Mouse (Mus musculus) neural tube, embryonic 11.5 days (tissue): ENCODE results near the gene Gadl1. TPM values are rescaled to one million over a fixed set of nuclear protein-coding genes. Genes with fewer than 3 reads are reported as not detected.

Experiments
- ATAC-seq: fragments of 200-750 bp; cut with Nextera tagmentation; 2 replicates; pipeline ENCODE4 v1.8.0; 2017; ENCODE audit warnings: moderate number of reproducible peaks, mild to moderate bottlenecking, moderate TSS enrichment, moderate library complexity; ENCODE audit not compliant: insufficient read depth, low FRiP score, low TSS enrichment
- DNase-seq: peaks from one replicate; pipeline ENCODE4 v3.0.0-alpha.2; 2015; ENCODE audit warnings: low spot score
- H3K27ac ChIP-seq: fragments of 300-500 bp; sonication (generic); 2 replicates; pipeline ENCODE4 v1.5.1; 2014; ENCODE audit warnings: low read depth, mild to moderate bottlenecking, low read length
- H3K27me3 ChIP-seq: fragments of 300-500 bp; sonication (generic); 2 replicates; pipeline ENCODE4 v1.6.1; 2014; ENCODE audit warnings: mild to moderate bottlenecking, low read length, mixed read lengths; ENCODE audit not compliant: control insufficient read depth, insufficient read depth
- H3K36me3 ChIP-seq: fragments of 300-500 bp; sonication (generic); 2 replicates; pipeline ENCODE4 v1.6.1; 2014; ENCODE audit warnings: mild to moderate bottlenecking, low read length, moderate library complexity, mixed read lengths; ENCODE audit not compliant: control insufficient read depth, insufficient read depth
- H3K4me1 ChIP-seq: fragments of 300-500 bp; sonication (generic); 2 replicates; pipeline ENCODE4 v1.6.1; 2014; ENCODE audit warnings: low read length, mixed read lengths; ENCODE audit not compliant: control insufficient read depth, insufficient read depth
- H3K4me2 ChIP-seq: fragments of 300-500 bp; sonication (generic); 2 replicates; pipeline ENCODE4 v1.6.1; 2014; ENCODE audit warnings: low read depth, mild to moderate bottlenecking, moderate library complexity
- H3K4me3 ChIP-seq: fragments of 300-500 bp; sonication (generic); 2 replicates; pipeline ENCODE4 v1.5.1; 2014; ENCODE audit warnings: low read depth, low read length
- H3K9ac ChIP-seq: fragments of 300-500 bp; sonication (generic); 2 replicates; pipeline ENCODE4 v1.6.1; 2014; ENCODE audit warnings: mild to moderate bottlenecking, low read length
- H3K9me3 ChIP-seq: fragments of 300-500 bp; sonication (generic); 2 replicates; pipeline ENCODE4 v1.6.1; 2016; ENCODE audit warnings: low read length; ENCODE audit not compliant: control insufficient read depth
- WGBS: fragments of 180-500 bp; shearing (Covaris S2); extraction: QIAGEN DNeasy Blood & Tissue Kit; methylation state at CpG from one replicate; pipeline ENCODE4 v1.1.7; 2014; 5-methylcytosine and 5-hydroxymethylcytosine counted together
- polyA plus RNA-seq: library from polyadenylated mRNA; unstranded; fragments of >200 nt; fragmentation: Nextera tagmentation; extraction: Ambion mirVana; gene quantifications from 2 replicates; pipeline ENCODE4 v1.2.1, GENCODE M21; 2014

The Gadl1 gene
- polyA plus RNA-seq, 1 experiment from 2014 or later: 0.32 TPM

GRCm38 (mm10) chr9:115942486-115942885, 33.2 kb downstream of the Gadl1 start:
- WGBS: 45% methylated on average over 4 of the region's 4 CpGs

GRCm38 (mm10) chr9:115942989-115943388, 33.7 kb downstream of the Gadl1 start:
- DNase-seq (peak; percentile 15), ATAC-seq (0 out of 2 replicates have a peak, but pooled peaks have one; percentile 24)
- H3K27me3 ChIP-seq: no peaks in the 10 kb centered on the region
- no peak overlapping the region for H3K27ac ChIP-seq
- no peaks in the 10 kb centered on the region for H3K36me3 ChIP-seq
- no peak overlapping the region for H3K4me3 ChIP-seq
- no peaks in the 10 kb centered on the region for H3K9me3 ChIP-seq
- H3K4me1 ChIP-seq: peaks cover 9% of the 10 kb centered on the region
- 23% methylated on average over 7 of the region's 7 CpGs for WGBS
- no peak overlapping the region for H3K4me2 ChIP-seq
- H3K9ac ChIP-seq: no peak overlapping the region

More at GRCm38 (mm10) chr9:115942486-115942885, 33.2 kb downstream of the Gadl1 start:
- Histone ChIP-seq H3K27ac (no peak overlapping the region), H3K27me3 (no peaks in the 10 kb centered on the region), H3K9me3 (no peaks in the 10 kb centered on the region), H3K36me3 (no peaks in the 10 kb centered on the region), H3K4me2 (no peak overlapping the region), H3K4me3 (no peak overlapping the region), H3K4me1 (peaks cover 9% of the 10 kb centered on the region), H3K9ac (no peak overlapping the region)
- no peak for ATAC-seq
- no peak for DNase-seq

- no peaks in the 10 kb centered on the region for H3K27me3 ChIP-seq
- no peak overlapping the region for H3K4me3 ChIP-seq
- peaks cover 9% of the 10 kb centered on the region for H3K4me1 ChIP-seq
- H3K9ac ChIP-seq: no peak overlapping the region
- peak; percentile 87 for ATAC-seq
- WGBS: 48% methylated on average over 10 of the region's 10 CpGs
- no peak overlapping the region for H3K4me2 ChIP-seq
- H3K27ac ChIP-seq: no peak overlapping the region
- DNase-seq: peak; percentile 31
- no peaks in the 10 kb centered on the region for H3K36me3 ChIP-seq
- H3K9me3 ChIP-seq: no peaks in the 10 kb centered on the region
Observed at GRCm38 (mm10) chr9:115943577-115944320, 34.5 kb downstream of the Gadl1 start.

- Histone ChIP-seq H3K4me3 (no peak overlapping the region), H3K9ac (no peak overlapping the region), H3K36me3 (no peaks in the 10 kb centered on the region), H3K27ac (no peak overlapping the region), H3K4me1 (no peaks in the 10 kb centered on the region), H3K27me3 (no peaks in the 10 kb centered on the region), H3K4me2 (no peak overlapping the region), H3K9me3 (no peaks in the 10 kb centered on the region)
- 86% methylated on average over 7 of the region's 7 CpGs for WGBS
- DNase-seq: no peak
- no peak for ATAC-seq
Observed at GRCm38 (mm10) chr9:115965056-115965455, 55.8 kb downstream of the Gadl1 start.

GRCm38 (mm10) chr9:115966116-115966515, 56.9 kb downstream of the Gadl1 start:
- Histone ChIP-seq H3K27me3 (no peaks in the 10 kb centered on the region), H3K36me3 (no peaks in the 10 kb centered on the region), H3K4me2 (no peak overlapping the region), H3K4me3 (no peak overlapping the region), H3K4me1 (no peaks in the 10 kb centered on the region), H3K27ac (no peak overlapping the region), H3K9me3 (no peaks in the 10 kb centered on the region), H3K9ac (no peak overlapping the region)
- DNase-seq: no peak
- no peak for ATAC-seq
- 91% methylated on average over 4 of the region's 4 CpGs for WGBS

GRCm38 (mm10) chr9:115966746-115967145, 57.5 kb downstream of the Gadl1 start:
- ATAC-seq (no peak), DNase-seq (no peak)
- Histone ChIP-seq H3K4me3 (no peak overlapping the region), H3K27me3 (no peaks in the 10 kb centered on the region), H3K9me3 (no peaks in the 10 kb centered on the region), H3K4me2 (no peak overlapping the region), H3K27ac (no peak overlapping the region), H3K36me3 (no peaks in the 10 kb centered on the region), H3K4me1 (no peaks in the 10 kb centered on the region), H3K9ac (no peak overlapping the region)
- 88% methylated on average over 5 of the region's 5 CpGs for WGBS

GRCm38 (mm10) chr9:115967638-115968037, 58.4 kb downstream of the Gadl1 start:
- H3K9ac ChIP-seq: no peak overlapping the region
- DNase-seq: no peak
- no peaks in the 10 kb centered on the region for H3K9me3 ChIP-seq
- H3K27ac ChIP-seq: no peak overlapping the region
- H3K36me3 ChIP-seq: no peaks in the 10 kb centered on the region
- 90% methylated on average over 5 of the region's 5 CpGs for WGBS
- H3K4me2 ChIP-seq: no peak overlapping the region
- no peak overlapping the region for H3K4me3 ChIP-seq
- H3K4me1 ChIP-seq: no peaks in the 10 kb centered on the region
- ATAC-seq: no peak
- H3K27me3 ChIP-seq: no peaks in the 10 kb centered on the region

GRCm38 (mm10) chr9:115976901-115977300, 67.6 kb downstream of the Gadl1 start:
- ATAC-seq: no peak
- no peaks in the 10 kb centered on the region for H3K36me3 ChIP-seq

GRCm38 (mm10) chr9:115977598-115978240, 68.5 kb downstream of the Gadl1 start:
- Histone ChIP-seq H3K4me3 (no peak overlapping the region), H3K9me3 (no peaks in the 10 kb centered on the region), H3K27ac (no peak overlapping the region), H3K36me3 (no peaks in the 10 kb centered on the region), H3K4me2 (no peak overlapping the region), H3K9ac (no peak overlapping the region), H3K27me3 (no peaks in the 10 kb centered on the region), H3K4me1 (no peaks in the 10 kb centered on the region)
- DNase-seq (no peak), ATAC-seq (no peak)
- 90% methylated on average over 15 of the region's 15 CpGs for WGBS

More at GRCm38 (mm10) chr9:115976901-115977300, 67.6 kb downstream of the Gadl1 start:
- H3K4me3 ChIP-seq: no peak overlapping the region
- H3K9me3 ChIP-seq: no peaks in the 10 kb centered on the region
- no peak overlapping the region for H3K27ac ChIP-seq
- no peak overlapping the region for H3K4me2 ChIP-seq
- H3K4me1 ChIP-seq: no peaks in the 10 kb centered on the region
- no peak for DNase-seq
- H3K9ac ChIP-seq: no peak overlapping the region
- 80% methylated on average over 6 of the region's 6 CpGs for WGBS
- H3K27me3 ChIP-seq: no peaks in the 10 kb centered on the region
